Mouse (Mus musculus): ENCODE data around the gene Fez2.

Fez2 gene

GRCm38 (mm10) chr17:78379730-78380245 is 38.2 kb downstream of the Fez2 start:
- in situ Hi-C loops (cut with MboI; ENCODE audit: low pct_unique_long_range_greater_than_20kb in 1 of 2, low sequenced_read_pairs in 2 of 2, unreplicated experiment in 1 of 2), result no loop called here

- in situ Hi-C loops (cut with MboI; ENCODE audit: low pct_unique_long_range_greater_than_20kb in 1 of 2, low sequenced_read_pairs in 2 of 2, unreplicated experiment in 1 of 2), result no loop called here
Measured at GRCm38 (mm10) chr17:78379079-78379729, 38.7 kb downstream of the Fez2 start.

GRCm38 (mm10) chr17:78376587-78376986 is 41.4 kb downstream of the Fez2 start:
- in situ Hi-C loops (cut with MboI; ENCODE audit: low pct_unique_long_range_greater_than_20kb in 1 of 2, low sequenced_read_pairs in 2 of 2, unreplicated experiment in 1 of 2), result no loop called here

GRCm38 (mm10) chr17:78374756-78375155 is 43.2 kb downstream of the Fez2 start:
- in situ Hi-C loops (cut with MboI; ENCODE audit: low pct_unique_long_range_greater_than_20kb in 1 of 2, low sequenced_read_pairs in 2 of 2, unreplicated experiment in 1 of 2), result no loop called here

GRCm38 (mm10) chr17:78373849-78374248 is 44.1 kb downstream of the Fez2 start:
- in situ Hi-C loops (cut with MboI; ENCODE audit: low pct_unique_long_range_greater_than_20kb in 1 of 2, low sequenced_read_pairs in 2 of 2, unreplicated experiment in 1 of 2), result no loop called here

- in situ Hi-C loops (cut with MboI; ENCODE audit: low pct_unique_long_range_greater_than_20kb in 1 of 2, low sequenced_read_pairs in 2 of 2, unreplicated experiment in 1 of 2), result no loop called here
Measured at GRCm38 (mm10) chr17:78373174-78373573, 44.8 kb downstream of the Fez2 start.

- in situ Hi-C loops (cut with MboI; ENCODE audit: low pct_unique_long_range_greater_than_20kb in 1 of 2, low sequenced_read_pairs in 2 of 2, unreplicated experiment in 1 of 2), result no loop called here
Measured at GRCm38 (mm10) chr17:78370445-78370844, 47.5 kb downstream of the Fez2 start.

- in situ Hi-C loops (cut with MboI; ENCODE audit: low pct_unique_long_range_greater_than_20kb in 1 of 2, low sequenced_read_pairs in 2 of 2, unreplicated experiment in 1 of 2), result no loop called here
Measured at GRCm38 (mm10) chr17:78368481-78368880, 49.5 kb downstream of the Fez2 start.

- in situ Hi-C loops (cut with MboI; ENCODE audit: low pct_unique_long_range_greater_than_20kb in 1 of 2, low sequenced_read_pairs in 2 of 2, unreplicated experiment in 1 of 2), result no loop called here
Measured at GRCm38 (mm10) chr17:78366070-78366469, 51.9 kb downstream of the Fez2 start.

- in situ Hi-C loops (cut with MboI; ENCODE audit: low pct_unique_long_range_greater_than_20kb in 1 of 2, low sequenced_read_pairs in 2 of 2, unreplicated experiment in 1 of 2), result no loop called here
Measured at GRCm38 (mm10) chr17:78364555-78365302, 53.2 kb downstream of the Fez2 start.

- in situ Hi-C loops (cut with MboI; ENCODE audit: low pct_unique_long_range_greater_than_20kb in 1 of 2, low sequenced_read_pairs in 2 of 2, unreplicated experiment in 1 of 2), result no loop called here
Measured at GRCm38 (mm10) chr17:78361939-78362728, 55.8 kb downstream of the Fez2 start.

GRCm38 (mm10) chr17:78358251-78358726 is 59.7 kb downstream of the Fez2 start:
- in situ Hi-C loops (cut with MboI; ENCODE audit: low pct_unique_long_range_greater_than_20kb in 1 of 2, low sequenced_read_pairs in 2 of 2, unreplicated experiment in 1 of 2), result no loop called here

- in situ Hi-C loops (cut with MboI; ENCODE audit: low pct_unique_long_range_greater_than_20kb in 1 of 2, low sequenced_read_pairs in 2 of 2, unreplicated experiment in 1 of 2), result no loop called here
Measured at GRCm38 (mm10) chr17:78357753-78358152, 60.2 kb downstream of the Fez2 start.

- in situ Hi-C loops (cut with MboI; ENCODE audit: low pct_unique_long_range_greater_than_20kb in 1 of 2, low sequenced_read_pairs in 2 of 2, unreplicated experiment in 1 of 2), result no loop called here
Measured at GRCm38 (mm10) chr17:78355611-78356010, 62.3 kb downstream of the Fez2 start.

GRCm38 (mm10) chr17:78354871-78355270 is 63.1 kb downstream of the Fez2 start:
- in situ Hi-C loops (cut with MboI; ENCODE audit: low pct_unique_long_range_greater_than_20kb in 1 of 2, low sequenced_read_pairs in 2 of 2, unreplicated experiment in 1 of 2), result no loop called here

- in situ Hi-C loops (cut with MboI; ENCODE audit: low pct_unique_long_range_greater_than_20kb in 1 of 2, low sequenced_read_pairs in 2 of 2, unreplicated experiment in 1 of 2), result no loop called here
Measured at GRCm38 (mm10) chr17:78354411-78354810, 63.5 kb downstream of the Fez2 start.

- in situ Hi-C loops (cut with MboI; ENCODE audit: low pct_unique_long_range_greater_than_20kb in 1 of 2, low sequenced_read_pairs in 2 of 2, unreplicated experiment in 1 of 2), result no loop called here
Measured at GRCm38 (mm10) chr17:78352500-78352855, 65.5 kb downstream of the Fez2 start.

GRCm38 (mm10) chr17:78351676-78352499 is 66.1 kb downstream of the Fez2 start:
- in situ Hi-C loops (cut with MboI; ENCODE audit: low pct_unique_long_range_greater_than_20kb in 1 of 2, low sequenced_read_pairs in 2 of 2, unreplicated experiment in 1 of 2), result no loop called here
